15 mouse cellular contexts compared by ENCODE assay signal in genomic region chr17:5537095-5537575, GRCm38 (mm10). TPM values are rescaled to one million over a fixed set of nuclear protein-coding genes. Genes with fewer than 3 reads are reported as not detected.
DNase-seq lines count a peak whose midpoint lies in the region; ATAC-seq lines count a peak whose summit lies in the region.
"Had no signal": no experiment of that assay in that cellular context is flagged by ENCODE, and none has a peak within 500 bp of the region (broad histone marks: within the 10 kb centered on the region; RNA-seq: fewer than 3 reads in every experiment).

No protein-coding gene starts in this region.

- WGBS in neural tube, embryonic 15.5 days = 60% methylated on average over 11 of the region's 11 CpGs
- WGBS in hindbrain, embryonic 10.5 days = 67% methylated on average over 11 of the region's 11 CpGs
- WGBS in stomach, embryonic 16.5 days = 62% methylated on average over 11 of the region's 11 CpGs

- no peak overlapping the region for H3K4me2 ChIP-seq in neural tube, embryonic 15.5 days
- no peak overlapping the region for H3K4me2 ChIP-seq in stomach, embryonic 16.5 days (ENCODE audit: low read depth, low read length)
- H3K4me2 ChIP-seq: heart, embryonic 11.5 days; liver, embryonic 15.5 days had no signal

- no peaks in the 10 kb centered on the region for H3K27me3 ChIP-seq in neural tube, embryonic 15.5 days (replicated peaks)
- no peaks in the 10 kb centered on the region for H3K27me3 ChIP-seq in hindbrain, embryonic 10.5 days (ENCODE audit: insufficient read depth, poor library complexity, severe bottlenecking)
- no peaks in the 10 kb centered on the region for H3K27me3 ChIP-seq in stomach, embryonic 16.5 days (ENCODE audit: control insufficient read depth, insufficient read depth, low read length)
- H3K27me3 ChIP-seq: liver, embryonic 15.5 days had no signal

- peak overlapping the region; percentile 34; the same call in 1 of the 2 replicates for H3K27ac ChIP-seq in neural tube, embryonic 15.5 days (replicated peaks)
- peak overlapping the region; percentile 35; the same call in 1 of the 2 replicates for H3K27ac ChIP-seq in hindbrain, embryonic 10.5 days
- no peak overlapping the region for H3K27ac ChIP-seq in stomach, embryonic 16.5 days (ENCODE audit: low read length)
- H3K27ac ChIP-seq: liver, embryonic 15.5 days; macrophage had no signal

- H3K9ac ChIP-seq in neural tube, embryonic 15.5 days (replicated peaks) = no peak overlapping the region
- no peak overlapping the region for H3K9ac ChIP-seq in stomach, embryonic 16.5 days (ENCODE audit: low read length)
- H3K9ac ChIP-seq: liver, embryonic 15.5 days had no signal

- no peaks in the 10 kb centered on the region for H3K9me3 ChIP-seq in neural tube, embryonic 15.5 days (replicated peaks)
- H3K9me3 ChIP-seq in hindbrain, embryonic 10.5 days = no peaks in the 10 kb centered on the region
- H3K9me3 ChIP-seq in stomach, embryonic 16.5 days (replicated peaks; ENCODE audit: control insufficient read depth, low read length) = no peaks in the 10 kb centered on the region
- H3K9me3 ChIP-seq: liver, embryonic 15.5 days had no signal

- no peak for ATAC-seq in neural tube, embryonic 15.5 days (ENCODE audit: low FRiP score)
- peak; percentile 13; the same call in 1 of the 2 replicates for ATAC-seq in stomach, embryonic 16.5 days (ENCODE audit: insufficient read depth, low FRiP score)
- ATAC-seq: inflammation-experienced regulatory T-cells, adult 6 months had no signal

- H3K4me1 ChIP-seq in neural tube, embryonic 15.5 days = no peaks in the 10 kb centered on the region
- H3K4me1 ChIP-seq in hindbrain, embryonic 10.5 days (replicated peaks) = peaks cover 9% of the 10 kb centered on the region
- H3K4me1 ChIP-seq in stomach, embryonic 16.5 days (ENCODE audit: control insufficient read depth, insufficient read depth, low read length) = peaks cover 4% of the 10 kb centered on the region; the same call in 1 of the 2 replicates

- no peaks in the 10 kb centered on the region for H3K36me3 ChIP-seq in neural tube, embryonic 15.5 days
- no peaks in the 10 kb centered on the region for H3K36me3 ChIP-seq in hindbrain, embryonic 10.5 days
- no peaks in the 10 kb centered on the region for H3K36me3 ChIP-seq in stomach, embryonic 16.5 days (ENCODE audit: control insufficient read depth, insufficient read depth, low read length)

- no peak overlapping the region for H3K4me3 ChIP-seq in neural tube, embryonic 15.5 days (replicated peaks)
- no peak overlapping the region for H3K4me3 ChIP-seq in hindbrain, embryonic 10.5 days
- no peak overlapping the region for H3K4me3 ChIP-seq in stomach, embryonic 16.5 days (replicated peaks; ENCODE audit: low read length)
- H3K4me3 ChIP-seq: liver, embryonic 15.5 days had no signal

- peak; percentile 43 to 46 for DNase-seq in cerebellum, postnatal 10 days
- no peak for DNase-seq in cerebellum, adult 8-10 months
- DNase-seq in neural tube, embryonic 10.5 days (ENCODE audit: extremely low spot score, low spot score) = no peak
- DNase-seq in hindbrain, embryonic 10.5 days (ENCODE audit: low spot score) = no peak
- no peak for DNase-seq in testis, postnatal 14 days (ENCODE audit: low spot score)
- no peak for DNase-seq in layer of hippocampus, postnatal 14 days (ENCODE audit: low spot score in 2 of 2)
- DNase-seq: cerebellum, adult 9-10 months; gastrocnemius, postnatal 10 days; left cerebral cortex, postnatal 4 days had no signal

RNA-seq across cellular contexts. Expression of gene Zdhhc14, which starts 44.8 kb away (rescaled TPM):
- polyA plus RNA-seq in neural tube, embryonic 15.5 days (2015; fragmentation: Nextera tagmentation; extraction: Ambion mirVana) = 11.3 and 13.4 TPM in 2 replicates
- 1.3 and 2.2 TPM in 2 replicates for polyA plus RNA-seq in hindbrain, embryonic 10.5 days (2016; fragmentation: Nextera tagmentation; extraction: Ambion mirVana)
- polyA plus RNA-seq in stomach, embryonic 16.5 days (2015; fragmentation: Nextera tagmentation; extraction: Ambion mirVana) = 0.99 TPM in 2 replicates
- total RNA-seq in layer of hippocampus, postnatal 14 days (2021) = 10 to 100 TPM; 41.2 to 42.2 TPM

Comparison
In these comparisons a context has a peak if more than half of its experiments do, and no peak if none do; other contexts are left out.
1. DNase-seq: peak in cerebellum, postnatal 10 days (2 of 2); none in cerebellum, adult 8-10 months (single experiment), neural tube, embryonic 10.5 days (single experiment), hindbrain, embryonic 10.5 days (single experiment), testis, postnatal 14 days (single experiment) and layer of hippocampus, postnatal 14 days (0 of 2).